In genomic region chr16:43502339-43503009, GRCm38 (mm10) we compare ENCODE assay signal across 9 mouse cellular contexts.
DNase-seq lines count a peak whose midpoint lies in the region; ATAC-seq and TF ChIP-seq lines count a peak whose summit lies in the region.
"Had no signal": no experiment of that assay in that cellular context is flagged by ENCODE, and none has a peak within 500 bp of the region (broad histone marks: within the 10 kb centered on the region; RNA-seq: fewer than 3 reads in every experiment).

No protein-coding gene starts in this region.

- ATAC-seq in lung, embryonic 16.5 days (ENCODE audit: low read depth) = no peak
- ATAC-seq in hindbrain, postnatal 0 days = no peak
- no peak for ATAC-seq in stomach, embryonic 14.5 days (ENCODE audit: insufficient number of reproducible peaks, insufficient read depth, low FRiP score, low read depth)

- no peaks in the 10 kb centered on the region for H3K27me3 ChIP-seq in lung, embryonic 16.5 days (ENCODE audit: control insufficient read depth, insufficient read depth, low read depth, low read length)
- no peaks in the 10 kb centered on the region for H3K27me3 ChIP-seq in hindbrain, postnatal 0 days (ENCODE audit: insufficient read depth, low read length)
- no peaks in the 10 kb centered on the region for H3K27me3 ChIP-seq in stomach, embryonic 14.5 days (ENCODE audit: control insufficient read depth, insufficient read depth, low read length)

- no peak overlapping the region for H3K27ac ChIP-seq in lung, embryonic 16.5 days (ENCODE audit: low read length)
- H3K27ac ChIP-seq in hindbrain, postnatal 0 days = peak overlapping the region; percentile 92
- no peak overlapping the region for H3K27ac ChIP-seq in stomach, embryonic 14.5 days (ENCODE audit: low read length)

- no peaks in the 10 kb centered on the region for H3K9me3 ChIP-seq in lung, embryonic 16.5 days (ENCODE audit: control insufficient read depth, low read length)
- no peaks in the 10 kb centered on the region for H3K9me3 ChIP-seq in hindbrain, postnatal 0 days (ENCODE audit: low read length)
- H3K9me3 ChIP-seq in stomach, embryonic 14.5 days (ENCODE audit: control insufficient read depth, low read depth, low read length) = no peaks in the 10 kb centered on the region

- H3K4me3 ChIP-seq in lung, embryonic 16.5 days (ENCODE audit: low read length) = no peak overlapping the region
- peak overlapping the region; percentile 53 for H3K4me3 ChIP-seq in hindbrain, postnatal 0 days (ENCODE audit: low read length)
- no peak overlapping the region for H3K4me3 ChIP-seq in stomach, embryonic 14.5 days (ENCODE audit: low read depth, low read length)

- H3K36me3 ChIP-seq in lung, embryonic 16.5 days (ENCODE audit: control insufficient read depth, insufficient read depth, low read length) = no peaks in the 10 kb centered on the region
- no peaks in the 10 kb centered on the region for H3K36me3 ChIP-seq in hindbrain, postnatal 0 days (ENCODE audit: insufficient read depth, low read length)
- no peaks in the 10 kb centered on the region for H3K36me3 ChIP-seq in stomach, embryonic 14.5 days (ENCODE audit: control insufficient read depth, insufficient read depth, low read length)

- TF ChIP-seq CTCF in hindbrain, postnatal 0 days (IDR thresholded peaks at IDR 0.05; ENCODE audit: low read depth) = no peak

- H3K4me2 ChIP-seq in lung, embryonic 16.5 days (ENCODE audit: low read depth, low read length) = peak overlapping the region; percentile 73
- H3K4me2 ChIP-seq in hindbrain, postnatal 0 days (ENCODE audit: low read depth, low read length) = peak overlapping the region; percentile 73
- peak overlapping the region; percentile 63 for H3K4me2 ChIP-seq in stomach, embryonic 14.5 days (replicated peaks; ENCODE audit: low read depth, low read length)

- no peak overlapping the region for H3K9ac ChIP-seq in lung, embryonic 16.5 days (ENCODE audit: low read length)
- peak overlapping the region; percentile 74; the same call in 1 of the 2 replicates for H3K9ac ChIP-seq in hindbrain, postnatal 0 days (replicated peaks; ENCODE audit: low read length)
- no peak overlapping the region for H3K9ac ChIP-seq in stomach, embryonic 14.5 days (replicated peaks; ENCODE audit: low read depth, low read length)

- peaks cover 16% of the 10 kb centered on the region for H3K4me1 ChIP-seq in lung, embryonic 16.5 days (replicated peaks; ENCODE audit: control insufficient read depth, insufficient read depth, low read length)
- no peaks in the 10 kb centered on the region; the same call in 1 of the 2 replicates for H3K4me1 ChIP-seq in hindbrain, postnatal 0 days (ENCODE audit: insufficient read depth, low read length)
- peaks cover 3% of the 10 kb centered on the region; the same call in 1 of the 2 replicates for H3K4me1 ChIP-seq in stomach, embryonic 14.5 days (ENCODE audit: control insufficient read depth, insufficient read depth, low read length)

- peak; percentile 14 for DNase-seq in embryo, embryonic 10.5 days (ENCODE audit: low spot score)
- DNase-seq in embryo, embryonic 10 days (ENCODE audit: low spot score) = no peak
- DNase-seq in lung, postnatal 4 days = no peak
- no peak for DNase-seq in hindbrain, postnatal 0 days (ENCODE audit: low spot score)
- DNase-seq in kidney, adult 8-10 months = no peak
- no peak for DNase-seq in frontal cortex, postnatal 14 days (ENCODE audit: low spot score in 2 of 2)
- DNase-seq: B cell, adult 2 months had no signal

- WGBS in lung, embryonic 16.5 days = 50% methylated on average over 12 of the region's 12 CpGs
- 24% methylated on average over 12 of the region's 12 CpGs for WGBS in hindbrain, postnatal 0 days
- 34% methylated on average over 12 of the region's 12 CpGs for WGBS in stomach, embryonic 14.5 days
